Mouse (Mus musculus): ENCODE data around the gene Pde3a.

- TF ChIP-seq CTCF (IDR thresholded peaks at IDR 0.05; ENCODE audit: control insufficient read depth, insufficient read depth, insufficient read length) (no peak), FOSL1 (IDR thresholded peaks at IDR 0.05; ENCODE audit: insufficient read depth, low read length, poor library complexity, severe bottlenecking) (no peak), CEBPB (IDR thresholded peaks at IDR 0.05; ENCODE audit: low read depth) (no peak), MYOG (IDR thresholded peaks at IDR 0.05; ENCODE audit: control insufficient read depth, extremely low read depth, insufficient read length) (no peak), USF1 (IDR thresholded peaks at IDR 0.05; ENCODE audit: low read depth) (no peak), MYOD1 (IDR thresholded peaks at IDR 0.05; ENCODE audit: control insufficient read depth, insufficient read length, low read depth) (no peak)
Measured at GRCm38 (mm10) chr6:141256896-141257295, 7.8 kb downstream of the Pde3a start.
